Mouse (Mus musculus): ENCODE measurements around the gene Fam131a. TPM values are rescaled to one million over a fixed set of nuclear protein-coding genes. Genes with fewer than 3 reads are reported as not detected.

The Fam131a gene
- polyA plus RNA-seq, 1 experiment from 2014 or later = 5.0 TPM

DNA sequence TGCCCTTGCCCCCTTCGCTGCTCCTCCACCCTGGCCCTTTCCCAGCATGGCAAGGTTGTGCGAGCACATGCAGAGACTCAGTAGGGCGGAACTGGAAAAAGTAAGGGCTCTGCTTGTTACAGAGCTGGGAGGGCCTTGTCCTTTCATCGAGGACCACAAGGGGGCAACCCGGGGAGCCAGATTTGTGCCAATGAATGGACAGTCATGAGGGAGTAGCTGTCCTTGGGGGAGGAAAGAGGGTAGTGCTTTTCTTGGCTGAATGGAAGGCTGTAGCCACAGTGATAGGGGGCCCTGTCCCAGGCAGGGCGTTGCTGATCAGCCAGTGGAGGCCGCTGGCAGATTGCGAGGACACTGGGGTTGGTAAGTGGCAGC, 9.5 kb downstream of the Fam131a start:
- no peak overlapping the region for H3K4me2 ChIP-seq (replicated peaks; ENCODE audit: low read depth)
- no peak overlapping the region for H3K27ac ChIP-seq (ENCODE audit: low read depth, low read length)
- no peaks in the 10 kb centered on the region for H3K27me3 ChIP-seq (replicated peaks; ENCODE audit: control insufficient read depth, insufficient read depth, low read length)
- WGBS = 21% methylated on average over 8 of the region's 8 CpGs
- H3K36me3 ChIP-seq (ENCODE audit: control insufficient read depth, insufficient read depth) = peaks cover 36% of the 10 kb centered on the region
- H3K9ac ChIP-seq (ENCODE audit: low read depth, low read length) = no peak overlapping the region
- no peak overlapping the region for H3K4me3 ChIP-seq (ENCODE audit: low read depth, low read length)
- ATAC-seq = peak; percentile 53; the same call in 1 of the 2 replicates
- no peaks in the 10 kb centered on the region for H3K9me3 ChIP-seq (ENCODE audit: control insufficient read depth)
- peak; percentile 84 for TF ChIP-seq CTCF (IDR thresholded peaks at IDR 0.05; ENCODE audit: low read depth)
- H3K4me1 ChIP-seq (replicated peaks; ENCODE audit: control insufficient read depth, insufficient read depth, low read length) = no peaks in the 10 kb centered on the region

DNA sequence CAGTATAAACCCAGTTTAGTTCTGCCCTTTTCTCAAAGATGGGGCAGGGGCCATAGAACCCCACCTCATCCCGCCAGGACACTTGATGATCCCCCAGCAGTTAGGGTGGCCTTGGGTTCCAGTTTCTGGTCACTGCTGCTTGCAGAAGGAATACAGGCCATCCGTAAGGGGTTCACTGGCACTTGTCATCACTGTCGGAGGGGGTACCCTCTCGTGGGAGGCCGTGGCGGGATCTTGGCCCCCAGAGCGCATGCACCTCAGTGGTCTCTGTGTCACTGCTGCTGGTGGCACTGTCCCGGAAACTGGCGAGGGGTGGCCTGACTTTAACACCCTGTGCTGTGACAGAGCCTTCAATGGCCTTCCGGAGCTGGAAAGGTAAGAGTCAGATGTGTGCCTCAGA, 10.0 kb downstream of the Fam131a start:
- Histone ChIP-seq H3K27ac (ENCODE audit: low read depth, low read length) (no peak overlapping the region), H3K9ac (ENCODE audit: low read depth, low read length) (no peak overlapping the region), H3K4me1 (replicated peaks; ENCODE audit: control insufficient read depth, insufficient read depth, low read length) (no peaks in the 10 kb centered on the region), H3K27me3 (replicated peaks; ENCODE audit: control insufficient read depth, insufficient read depth, low read length) (no peaks in the 10 kb centered on the region), H3K4me2 (replicated peaks; ENCODE audit: low read depth) (no peak overlapping the region), H3K36me3 (ENCODE audit: control insufficient read depth, insufficient read depth) (peaks cover 42% of the 10 kb centered on the region), H3K4me3 (ENCODE audit: low read depth, low read length) (no peak overlapping the region), H3K9me3 (ENCODE audit: control insufficient read depth) (no peaks in the 10 kb centered on the region)
- no peak for TF ChIP-seq CTCF (IDR thresholded peaks at IDR 0.05; ENCODE audit: low read depth)
- no peak for ATAC-seq
- 94% methylated on average over 10 of the region's 10 CpGs for WGBS

- Histone ChIP-seq H3K27ac (ENCODE audit: low read depth, low read length) (no peak overlapping the region), H3K27me3 (replicated peaks; ENCODE audit: control insufficient read depth, insufficient read depth, low read length) (no peaks in the 10 kb centered on the region), H3K9ac (ENCODE audit: low read depth, low read length) (no peak overlapping the region), H3K36me3 (ENCODE audit: control insufficient read depth, insufficient read depth) (peaks cover 49% of the 10 kb centered on the region), H3K9me3 (ENCODE audit: control insufficient read depth) (no peaks in the 10 kb centered on the region), H3K4me3 (ENCODE audit: low read depth, low read length) (no peak overlapping the region), H3K4me2 (replicated peaks; ENCODE audit: low read depth) (no peak overlapping the region), H3K4me1 (replicated peaks; ENCODE audit: control insufficient read depth, insufficient read depth, low read length) (no peaks in the 10 kb centered on the region)
- no peak for ATAC-seq
- no peak for TF ChIP-seq CTCF (IDR thresholded peaks at IDR 0.05; ENCODE audit: low read depth)
- 87% methylated on average over 6 of the region's 6 CpGs for WGBS
Observed at GRCm38 (mm10) chr16:20703699-20704400, 10.8 kb downstream of the Fam131a start.

DNA sequence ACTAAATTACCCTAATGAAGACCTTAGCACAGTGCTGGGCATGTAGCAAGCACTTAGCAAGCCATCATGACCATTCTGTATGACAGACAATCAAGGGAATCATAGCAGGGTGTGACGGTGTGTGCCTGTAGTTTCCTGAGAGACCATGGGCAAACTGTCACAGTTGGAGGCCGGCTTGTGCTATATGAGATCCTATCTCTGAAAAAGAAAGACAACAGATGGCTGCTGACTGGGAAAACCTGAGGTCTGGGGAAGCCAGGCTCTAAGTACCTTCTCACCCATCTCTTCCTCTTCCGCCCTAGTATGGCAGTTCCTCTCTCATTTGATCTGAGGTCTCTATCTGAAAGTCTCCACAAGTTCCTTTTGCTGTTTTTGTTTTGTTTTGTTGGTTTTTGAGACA, 12.7 kb downstream of the Fam131a start:
- Histone ChIP-seq H3K27me3 (replicated peaks; ENCODE audit: control insufficient read depth, insufficient read depth, low read length) (no peaks in the 10 kb centered on the region), H3K4me1 (replicated peaks; ENCODE audit: control insufficient read depth, insufficient read depth, low read length) (no peaks in the 10 kb centered on the region), H3K4me2 (replicated peaks; ENCODE audit: low read depth) (no peak overlapping the region), H3K9me3 (ENCODE audit: control insufficient read depth) (no peaks in the 10 kb centered on the region), H3K27ac (ENCODE audit: low read depth, low read length) (no peak overlapping the region; the same call in 1 of the 2 replicates), H3K4me3 (ENCODE audit: low read depth, low read length) (no peak overlapping the region), H3K36me3 (ENCODE audit: control insufficient read depth, insufficient read depth) (peaks cover 60% of the 10 kb centered on the region), H3K9ac (ENCODE audit: low read depth, low read length) (no peak overlapping the region)
- 89% methylated on average over 3 of the region's 3 CpGs for WGBS
- ATAC-seq = no peak
- no peak for TF ChIP-seq CTCF (IDR thresholded peaks at IDR 0.05; ENCODE audit: low read depth)

DNA sequence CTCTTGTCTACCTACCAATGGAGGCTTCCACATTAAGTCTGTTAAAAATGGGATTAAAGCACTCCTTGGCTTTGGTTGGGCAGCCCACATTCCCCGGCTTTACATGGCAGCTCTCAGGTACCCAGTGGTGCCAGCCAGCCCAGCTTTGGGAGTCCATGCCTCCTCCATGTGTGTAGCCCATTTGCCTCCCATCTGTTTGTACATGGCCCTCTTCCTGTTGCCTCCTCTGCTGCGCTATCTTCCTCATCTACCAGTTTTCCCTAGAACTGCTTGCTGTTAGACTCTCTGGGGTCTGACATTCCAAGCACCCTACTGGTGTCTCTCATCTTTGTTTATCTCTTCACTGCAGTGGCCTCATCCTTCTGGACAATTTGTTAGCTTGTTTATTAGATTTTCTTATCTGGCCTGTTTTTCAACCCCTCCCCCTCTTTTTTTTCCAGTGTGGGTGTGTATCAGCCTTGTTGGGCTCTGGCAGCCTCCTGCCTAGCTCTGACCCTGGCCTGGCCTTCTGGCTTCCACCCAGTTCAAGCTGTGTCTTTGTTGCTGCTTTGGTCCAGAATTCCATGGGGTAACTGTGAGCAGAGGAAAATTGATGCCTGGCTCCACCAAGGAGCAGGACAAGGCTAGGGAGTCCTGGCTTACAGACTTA, 13.5 kb downstream of the Fam131a start:
- no peak for ATAC-seq
- no peak overlapping the region for H3K9ac ChIP-seq (ENCODE audit: low read depth, low read length)
- no peaks in the 10 kb centered on the region for H3K4me1 ChIP-seq (replicated peaks; ENCODE audit: control insufficient read depth, insufficient read depth, low read length)
- TF ChIP-seq CTCF (IDR thresholded peaks at IDR 0.05; ENCODE audit: low read depth) = no peak
- H3K27ac ChIP-seq (ENCODE audit: low read depth, low read length) = no peak overlapping the region
- H3K9me3 ChIP-seq (ENCODE audit: control insufficient read depth) = no peaks in the 10 kb centered on the region
- H3K4me2 ChIP-seq (replicated peaks; ENCODE audit: low read depth) = no peak overlapping the region
- 88% methylated on average over 2 of the region's 2 CpGs for whole genome bisulfite sequencing
- no peak overlapping the region for H3K4me3 ChIP-seq (ENCODE audit: low read depth, low read length)
- H3K27me3 ChIP-seq (replicated peaks; ENCODE audit: control insufficient read depth, insufficient read depth, low read length) = no peaks in the 10 kb centered on the region
- peaks cover 67% of the 10 kb centered on the region for H3K36me3 ChIP-seq (ENCODE audit: control insufficient read depth, insufficient read depth)

DNA sequence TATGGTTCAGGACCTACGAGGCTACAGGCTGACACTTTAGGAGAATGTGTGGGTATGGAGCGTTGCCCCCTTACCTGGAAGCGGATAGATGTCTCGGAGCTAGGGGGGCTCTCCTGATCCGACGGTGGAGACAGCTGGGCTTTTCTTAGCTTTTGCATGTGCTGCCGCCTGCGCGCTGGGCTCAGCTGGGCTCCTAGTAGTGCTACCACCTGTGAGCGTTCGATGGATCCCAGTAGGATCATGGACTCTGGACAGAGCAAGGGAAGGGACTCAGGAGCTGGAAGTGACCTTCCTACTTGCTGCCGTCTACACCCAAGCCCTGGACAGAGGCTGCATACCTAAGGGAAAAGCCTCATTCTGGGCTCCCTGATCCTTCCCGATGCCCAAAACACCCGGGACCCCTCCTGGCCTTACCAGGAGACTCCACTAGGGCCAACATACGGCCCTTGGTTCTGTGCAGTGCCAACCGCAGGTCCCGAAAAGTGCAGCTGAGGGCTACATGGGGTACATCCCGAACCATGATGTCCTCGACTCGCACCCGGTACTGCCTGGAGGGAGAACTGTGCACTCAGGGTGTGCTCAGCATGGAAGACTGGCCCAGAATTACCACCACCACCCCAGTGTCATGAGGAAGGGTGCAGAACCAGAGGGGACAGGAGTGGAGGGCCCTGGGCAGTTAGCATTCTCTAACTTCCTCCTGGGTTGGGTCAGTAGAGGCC, 15.3 kb downstream of the Fam131a start:
- H3K9ac ChIP-seq (ENCODE audit: low read depth, low read length) = no peak overlapping the region
- H3K36me3 ChIP-seq (ENCODE audit: control insufficient read depth, insufficient read depth) = peaks cover 79% of the 10 kb centered on the region
- no peaks in the 10 kb centered on the region for H3K27me3 ChIP-seq (replicated peaks; ENCODE audit: control insufficient read depth, insufficient read depth, low read length)
- no peak overlapping the region for H3K4me2 ChIP-seq (replicated peaks; ENCODE audit: low read depth)
- H3K27ac ChIP-seq (ENCODE audit: low read depth, low read length) = no peak overlapping the region
- ATAC-seq = no peak
- no peak overlapping the region for H3K4me3 ChIP-seq (ENCODE audit: low read depth, low read length)
- no peak for TF ChIP-seq CTCF (IDR thresholded peaks at IDR 0.05; ENCODE audit: low read depth)
- H3K9me3 ChIP-seq (ENCODE audit: control insufficient read depth) = no peaks in the 10 kb centered on the region
- no peaks in the 10 kb centered on the region for H3K4me1 ChIP-seq (replicated peaks; ENCODE audit: control insufficient read depth, insufficient read depth, low read length)
- 94% methylated on average over 21 of the region's 21 CpGs for WGBS
